Mouse (Mus musculus) kidney, postnatal 25 days (tissue): ENCODE measurements around the gene Mrpl42.

Source experiments
- DNase-seq, 2 experiments: peaks; one replicate each; pipeline ENCODE4 v3.0.0; 2021; ENCODE audit warnings: mixed read lengths in 2 of 2

Gene Mrpl42

GRCm38 (mm10) chr10:95514656-95515292 lies 13.0 kb upstream of the Mrpl42 start, which contains the start of gene Ube2n:
Ube2n (plus strand) TSS chr10:95515145.
- DNase-seq, result peak; percentile 97 to 99

DNA sequence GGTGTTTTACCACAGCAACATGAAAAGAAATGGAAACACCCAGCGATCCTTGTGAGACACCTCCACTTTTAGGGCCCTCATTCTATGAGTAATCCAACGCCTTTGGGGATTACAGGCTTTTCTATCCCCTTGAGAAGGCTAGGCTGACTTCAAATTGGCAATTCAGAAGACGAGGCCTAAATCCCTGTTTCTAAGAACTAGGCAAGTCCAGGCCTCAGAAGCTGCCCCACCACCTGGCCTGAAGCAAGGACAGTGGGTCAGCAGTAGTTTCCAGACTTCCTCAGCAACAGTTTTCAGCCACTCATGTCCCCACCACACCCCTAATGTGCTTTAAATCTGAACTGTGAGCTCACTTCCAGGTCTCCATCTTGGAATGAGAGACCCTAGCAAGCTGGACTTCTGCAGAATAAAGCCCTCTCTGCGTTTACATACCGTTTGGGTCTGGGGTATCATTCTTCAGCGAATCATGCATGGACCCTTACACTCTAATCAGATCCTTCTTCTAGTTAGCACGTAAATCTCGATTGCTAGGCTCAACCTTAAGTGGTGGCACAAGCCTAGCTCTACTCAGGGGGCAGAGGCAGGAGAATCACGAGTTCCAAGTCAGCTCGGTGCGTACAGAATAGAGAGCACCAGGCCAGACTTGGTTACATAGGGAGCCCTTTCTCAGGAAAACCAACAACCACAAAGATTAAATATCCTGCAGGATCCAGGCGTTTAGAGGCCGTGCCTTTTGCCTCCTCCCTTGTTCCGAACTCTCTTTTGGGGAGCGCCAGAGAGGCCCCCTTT lies 12.2 kb upstream of the Mrpl42 start:
- no peak for DNase-seq

DNA sequence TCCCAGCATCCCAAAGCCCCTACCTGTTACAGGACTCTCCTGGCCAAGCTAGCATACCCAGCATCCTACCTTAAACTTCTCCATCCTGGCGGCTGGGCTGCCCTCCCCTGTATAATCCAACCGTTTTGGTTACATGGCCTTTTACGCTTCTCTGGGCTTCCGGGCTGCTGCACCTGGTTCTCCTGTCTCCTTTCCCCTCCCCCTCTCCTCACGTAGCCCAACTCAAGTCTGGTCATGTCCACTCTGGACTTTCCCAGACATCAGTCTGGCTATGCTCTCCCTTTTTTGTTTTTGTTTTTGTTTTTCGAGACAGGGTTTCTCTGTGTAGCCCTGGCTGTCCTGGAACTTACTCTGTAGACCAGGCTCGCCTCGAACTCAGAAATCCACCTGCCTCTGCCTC lies 10.9 kb upstream of the Mrpl42 start:
- no peak for DNase-seq

- DNase-seq, result no peak
Observed at GRCm38 (mm10) chr10:95509263-95509662, 7.5 kb upstream of the Mrpl42 start.

GRCm38 (mm10) chr10:95508793-95509192 lies 7.1 kb upstream of the Mrpl42 start:
- no peak for DNase-seq

DNA sequence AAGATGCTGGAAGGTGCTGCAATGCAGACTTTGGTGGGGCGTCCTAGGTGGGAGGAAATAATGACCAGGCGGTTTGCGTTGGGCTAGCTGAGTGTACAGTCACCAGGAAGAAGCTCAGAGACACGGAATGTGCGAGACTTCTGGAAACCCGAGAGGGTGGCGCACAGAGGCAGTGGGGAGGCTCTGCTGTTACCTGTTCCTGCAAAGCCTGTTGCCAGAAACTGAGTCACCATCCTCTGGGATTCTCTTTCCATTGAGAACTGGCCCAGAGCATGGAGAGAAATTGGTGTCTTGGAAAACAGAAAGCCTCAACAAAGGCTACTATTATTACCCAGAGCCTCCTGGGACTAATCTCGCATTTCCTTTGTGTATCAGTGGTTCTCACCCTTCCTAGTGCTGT lies 6.4 kb upstream of the Mrpl42 start:
- no peak for DNase-seq

GRCm38 (mm10) chr10:95504341-95504740 lies 2.6 kb upstream of the Mrpl42 start:
- peak; percentile 39 to 45 for DNase-seq

DNA sequence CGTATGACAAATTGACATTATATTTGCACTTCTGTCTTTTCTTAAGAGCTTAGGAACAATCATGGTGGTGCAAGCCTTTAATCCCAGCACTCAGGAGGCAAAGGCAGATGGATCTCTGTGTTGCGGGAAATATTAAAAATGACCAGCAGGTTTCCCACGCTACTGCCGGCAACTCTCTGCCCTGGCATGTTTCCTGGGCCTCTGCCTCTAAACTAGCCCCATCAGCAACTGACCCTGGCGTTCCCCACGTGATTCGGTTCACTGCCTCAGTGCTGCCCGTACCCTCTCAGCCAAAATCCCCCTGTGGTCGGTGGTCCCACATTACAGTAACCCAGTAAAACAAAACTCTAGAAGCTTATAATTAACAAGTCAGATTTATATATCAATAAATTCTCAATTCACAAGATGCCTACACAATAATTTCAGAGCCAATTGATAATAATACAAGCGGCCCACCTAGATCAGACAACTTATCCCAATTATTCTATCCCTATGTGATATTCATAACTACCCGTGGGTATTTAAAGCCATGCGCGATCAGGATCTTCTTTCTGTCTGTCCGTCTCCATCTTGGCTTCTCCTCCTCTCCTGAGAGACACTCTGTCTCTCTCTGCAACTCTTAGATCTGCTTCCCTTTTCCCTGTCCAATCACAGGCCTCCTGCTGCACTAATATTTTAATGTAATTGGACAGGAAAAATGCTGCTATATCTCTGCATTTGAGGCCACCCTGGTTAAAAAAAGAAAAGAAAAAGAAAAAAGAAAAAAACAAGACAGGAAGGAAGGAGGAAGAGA lies 1.9 kb upstream of the Mrpl42 start:
- no peak for DNase-seq

GRCm38 (mm10) chr10:95501033-95501432 lies 707 bp downstream of the Mrpl42 start:
- no peak for DNase-seq

DNA sequence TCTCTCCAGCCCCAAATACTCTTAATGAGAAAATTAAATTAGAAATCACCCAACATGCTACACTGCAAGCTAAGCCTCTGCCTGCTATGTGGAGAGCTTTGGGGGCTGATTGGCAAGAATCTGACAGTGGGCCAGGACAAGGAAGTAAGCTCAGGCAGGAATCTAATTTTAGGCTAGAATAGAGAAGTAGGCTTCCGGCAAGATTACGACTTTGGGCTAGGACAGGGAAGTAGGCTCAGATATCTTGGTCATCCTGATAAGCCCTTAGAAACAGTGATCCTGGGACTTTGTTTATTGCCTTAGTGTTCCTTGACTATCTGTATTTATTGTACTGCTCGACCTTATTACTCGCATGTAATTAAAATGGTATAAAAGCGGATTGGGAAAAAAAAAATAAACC lies 7.5 kb downstream of the Mrpl42 start:
- DNase-seq, result no peak

GRCm38 (mm10) chr10:95489653-95490052 lies 12.1 kb downstream of the Mrpl42 start:
- peak; percentile 66 to 74 for DNase-seq

DNA sequence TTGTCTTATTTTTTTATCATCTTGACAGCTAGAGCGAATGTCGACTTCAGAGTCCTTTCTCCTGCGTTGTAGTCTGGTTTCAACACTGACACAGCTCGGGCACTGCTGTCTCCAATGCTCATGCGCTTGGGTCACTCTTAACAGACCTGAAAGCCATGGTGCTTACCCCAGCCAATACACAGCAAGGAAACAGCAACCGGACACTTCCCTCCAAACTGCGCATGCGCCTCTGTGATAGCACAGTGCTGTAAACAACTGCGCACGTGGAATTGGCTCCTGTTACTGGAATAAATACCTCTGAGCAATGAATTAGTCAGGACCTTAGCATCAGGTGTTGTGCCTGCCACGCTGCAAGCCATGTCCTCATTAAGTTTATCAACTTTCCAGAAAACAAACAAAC lies 24.2 kb downstream of the Mrpl42 start:
- no peak for DNase-seq

- DNase-seq, result peak; percentile 79 to 84
Observed at GRCm38 (mm10) chr10:95475923-95476322, 25.8 kb downstream of the Mrpl42 start.

- no peak for DNase-seq
Observed at GRCm38 (mm10) chr10:95471889-95472547, 29.7 kb downstream of the Mrpl42 start.

GRCm38 (mm10) chr10:95471186-95471585 lies 30.6 kb downstream of the Mrpl42 start:
- DNase-seq, result no peak

- no peak for DNase-seq
Observed at GRCm38 (mm10) chr10:95468894-95469293, 32.8 kb downstream of the Mrpl42 start.

GRCm38 (mm10) chr10:95465485-95465896 lies 36.2 kb downstream of the Mrpl42 start:
- no peak for DNase-seq

- no peak for DNase-seq
Observed at GRCm38 (mm10) chr10:95464527-95464926, 37.2 kb downstream of the Mrpl42 start.

DNA sequence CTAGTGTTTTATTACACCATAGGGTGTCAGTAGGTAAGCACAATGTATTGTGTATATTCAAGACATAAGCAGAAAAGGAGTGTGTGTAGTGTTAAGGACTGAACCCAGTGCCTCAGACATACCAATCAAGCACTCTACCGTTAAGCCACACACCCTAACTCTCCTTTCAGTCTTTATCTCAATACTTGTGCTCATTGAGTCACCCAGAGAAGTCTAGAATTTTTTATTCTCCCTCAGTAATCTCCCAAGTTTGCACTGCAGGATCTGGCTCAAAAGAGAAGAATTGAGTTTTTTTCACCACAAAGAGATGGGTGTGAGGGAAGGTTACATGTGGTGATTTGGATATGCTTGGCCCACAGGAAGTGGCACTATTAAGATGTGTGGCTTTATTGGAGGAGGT lies 39.5 kb downstream of the Mrpl42 start:
- no peak for DNase-seq

GRCm38 (mm10) chr10:95461053-95461553 lies 40.6 kb downstream of the Mrpl42 start:
- no peak for DNase-seq

DNA sequence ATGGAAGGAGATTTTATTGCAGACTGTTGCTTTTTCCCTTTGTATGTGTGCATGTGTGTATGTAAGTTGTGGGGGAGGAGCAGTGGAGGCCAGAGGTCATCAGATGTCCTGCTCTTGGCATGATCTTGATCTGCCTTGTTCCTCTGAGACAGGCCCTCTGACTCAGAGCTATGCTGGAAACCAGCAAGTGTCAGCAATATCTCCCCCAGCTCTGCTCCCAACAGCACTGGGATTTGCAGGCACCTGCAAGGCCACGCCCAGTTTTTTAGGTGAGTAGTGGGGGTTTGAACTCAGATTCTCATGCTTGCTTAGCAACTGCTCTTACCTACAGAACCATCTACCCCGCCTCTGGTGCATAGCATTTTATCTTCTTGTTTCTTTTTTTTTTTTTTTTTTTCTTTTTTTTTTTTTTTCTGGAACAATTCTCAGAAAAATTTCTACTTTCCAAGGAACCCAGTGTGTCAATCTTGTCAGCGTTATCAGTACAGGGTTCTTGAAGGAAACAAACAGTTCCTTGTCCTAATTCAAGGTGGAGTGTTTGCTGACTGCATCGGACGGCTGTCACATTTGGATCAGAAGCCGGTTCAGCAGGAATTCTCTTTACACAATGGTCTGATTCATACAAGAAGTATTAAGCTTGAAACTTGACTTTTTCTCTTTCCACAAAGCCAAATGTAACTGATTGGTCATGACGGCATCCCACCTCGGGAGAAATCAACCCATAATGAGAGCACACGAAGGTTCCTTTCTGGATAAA lies 43.5 kb downstream of the Mrpl42 start:
- DNase-seq, result no peak
